Mouse (Mus musculus) megakaryocyte, embryonic 14.5 days (primary cell): Measurements from ENCODE around the gene Papss2.

ENCODE experiments used
- FLI1 ChIP-seq: IDR thresholded peaks from 2 replicates; pipeline ENCODE4 v1.6.1; 2012; ENCODE audit warnings: low read length, inconsistent platforms, mixed read lengths
- GATA1 ChIP-seq: IDR thresholded peaks from 3 replicates; pipeline ENCODE4 v1.6.1; 2012; ENCODE audit warnings: mixed read lengths, low read length, inconsistent platforms, borderline replicate concordance

GRCm38 (mm10) chr19:32638276-32638903 is 42.8 kb downstream of the Papss2 start:
- TF ChIP-seq GATA1 (no peak), FLI1 (no peak)
